Mouse (Mus musculus) stomach, postnatal 0 days (tissue): ENCODE data around the gene Prss42.

Experiments
- CTCF ChIP-seq: IDR thresholded peaks from 2 replicates; pipeline ENCODE4 v1.5.1; 2016; ENCODE audit warnings: antibody characterized with exemption, low read depth, mild to moderate bottlenecking, moderate library complexity
- EP300 ChIP-seq: optimal IDR thresholded peaks from 2 replicates; pipeline ENCODE3; 2016; ENCODE audit warnings: antibody characterized with exemption

GRCm38 (mm10) chr9:110800834-110801479, 3.0 kb downstream of the Prss42 start:
- TF ChIP-seq EP300, result no peak
- TF ChIP-seq CTCF, result no peak
